Mouse (Mus musculus) cerebellum, adult 2 months (tissue): Measurements from ENCODE around the gene Kcng4. TPM values are rescaled to one million over a fixed set of nuclear protein-coding genes. Genes with fewer than 3 reads are reported as not detected.
A peak's percentile ranks its signal among the peaks of the same experiment; 100 is the strongest.

Experiments
- DNase-seq, 2 experiments: peaks; one replicate each; pipeline ENCODE4 v3.0.0; 2021
- H3K27ac ChIP-seq: fragments of 200-500 bp; 2 replicates; pipeline ENCODE4 v1.5.1; 2012; ENCODE audit warnings: low read length, control low read depth, inconsistent platforms; ENCODE audit not compliant: insufficient read depth
- H3K27me3 ChIP-seq: fragments of 200-500 bp; 2 replicates; pipeline ENCODE4 v1.6.1; 2012; ENCODE audit warnings: inconsistent platforms, mild to moderate bottlenecking, low read length, moderate library complexity; ENCODE audit not compliant: control insufficient read depth, insufficient read depth
- H3K4me1 ChIP-seq: fragments of 200-500 bp; 2 replicates; pipeline ENCODE4 v1.6.1; 2011; ENCODE audit warnings: low read length; ENCODE audit not compliant: control insufficient read depth, insufficient read depth
- H3K4me3 ChIP-seq: fragments of 200-500 bp; replicated peaks from 2 replicates; pipeline ENCODE3; 2011; ENCODE audit warnings: mild to moderate bottlenecking, low read depth, low read length, control low read depth; ENCODE audit not compliant: insufficient read depth
- CTCF ChIP-seq: fragments of 200-500 bp; IDR thresholded peaks from 2 replicates; pipeline ENCODE4 v1.5.1; 2011; ENCODE audit warnings: low read depth, mild to moderate bottlenecking, control low read depth, low read length, moderate library complexity, borderline replicate concordance; ENCODE audit not compliant: insufficient read depth
- POLR2A ChIP-seq: fragments of 200-500 bp; IDR thresholded peaks from 2 replicates; pipeline ENCODE4 v1.6.1; 2011; ENCODE audit warnings: low read length, control low read depth, borderline replicate concordance; ENCODE audit not compliant: insufficient read depth
- WGBS: fragments of 180-500 bp; shearing (Covaris S2); methylation state at CpG from one replicate; pipeline ENCODE4 v1.1.7; 2018; 5-methylcytosine and 5-hydroxymethylcytosine counted together
- polyA plus RNA-seq: library from polyadenylated mRNA; depleted of rRNA; stranded (reverse); fragments of >200 nt; gene quantifications from 2 replicates; pipeline ENCODE4 v1.2.3, GENCODE M21; 2012

Kcng4 gene
- polyA plus RNA-seq, 1 experiment = 92.6 TPM

GRCm38 (mm10) chr8:119604996-119605395, 30.5 kb downstream of the Kcng4 start, which contains the start of gene Taf1c:
Taf1c (minus strand) TSS chr8:119605222.
- Histone ChIP-seq H3K27me3 (no peaks in the 10 kb centered on the region), H3K4me1 (peaks cover 9% of the 10 kb centered on the region), H3K4me3 (peak within 1 kb of the TSS; percentile 88), H3K27ac (no peak within 1 kb of the TSS)
- peak; percentile 72 for TF ChIP-seq POLR2A
- TF ChIP-seq CTCF = peak; percentile 88
- DNase-seq = peak; percentile 90 to 95
- 0% methylated on average over 23 of the region's 23 CpGs for WGBS

DNA sequence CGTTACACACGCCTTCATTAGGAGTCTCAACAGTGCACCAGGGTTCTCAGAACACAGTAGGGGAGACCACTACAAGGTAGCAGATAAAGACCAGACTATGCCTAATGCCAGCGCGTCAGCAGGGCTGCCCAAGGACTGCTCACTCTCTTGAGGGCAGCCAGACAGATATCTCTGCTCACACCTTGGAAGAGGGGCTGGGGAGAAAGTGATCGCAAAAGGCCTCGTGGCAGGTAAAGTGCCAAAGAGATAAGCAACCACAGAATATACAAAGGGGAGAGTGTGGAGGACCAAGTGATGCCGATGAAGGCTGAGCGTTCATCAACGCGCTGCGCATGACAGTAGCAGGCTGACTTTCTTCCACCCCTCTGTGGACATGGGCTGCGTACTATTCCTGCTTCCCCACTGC, 31.1 kb downstream of the Kcng4 start:
- Histone ChIP-seq H3K27me3 (no peaks in the 10 kb centered on the region), H3K4me1 (peaks cover 9% of the 10 kb centered on the region), H3K27ac (no peak overlapping the region), H3K4me3 (peak overlapping the region; percentile 88)
- DNase-seq = no peak
- TF ChIP-seq CTCF (no peak), POLR2A (no peak)
- 30% methylated on average over 12 of the region's 12 CpGs for WGBS

- H3K4me3 ChIP-seq = peak overlapping the region; percentile 88
- TF ChIP-seq CTCF = no peak
- TF ChIP-seq POLR2A = no peak
- no peaks in the 10 kb centered on the region for H3K27me3 ChIP-seq
- DNase-seq = no peak
- no peak overlapping the region for H3K27ac ChIP-seq
- peaks cover 9% of the 10 kb centered on the region for H3K4me1 ChIP-seq
- 92% methylated on average over 4 of the region's 4 CpGs for WGBS
Observed at GRCm38 (mm10) chr8:119603771-119604170, 31.7 kb downstream of the Kcng4 start.

DNA sequence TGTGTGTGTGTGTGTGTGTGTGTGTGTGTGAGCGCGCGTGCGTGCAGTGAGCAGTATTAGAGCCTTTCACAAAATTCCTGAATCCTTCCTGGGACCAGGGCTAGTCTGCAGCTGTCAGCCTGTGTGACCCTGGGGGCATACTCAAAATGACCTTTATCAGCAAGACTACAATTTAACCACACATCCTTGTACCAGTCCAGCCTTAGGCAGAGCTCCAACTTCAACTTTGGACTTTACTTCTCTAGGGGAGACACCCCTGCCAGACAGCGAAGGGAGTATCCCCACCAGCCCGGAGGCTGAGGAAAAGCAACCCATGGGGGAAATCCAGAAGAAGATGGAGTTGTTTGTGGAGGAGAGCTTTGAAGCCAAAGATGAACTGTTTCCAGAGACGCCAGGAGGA, 44.0 kb downstream of the Kcng4 start:
- Histone ChIP-seq H3K4me3 (no peak overlapping the region), H3K27ac (no peak overlapping the region), H3K27me3 (no peaks in the 10 kb centered on the region), H3K4me1 (no peaks in the 10 kb centered on the region)
- DNase-seq = no peak
- WGBS = 81% methylated on average over 7 of the region's 7 CpGs
- TF ChIP-seq POLR2A (no peak), CTCF (no peak)

GRCm38 (mm10) chr8:119590348-119590747, 45.1 kb downstream of the Kcng4 start:
- WGBS = 81% methylated on average over 14 of the region's 14 CpGs
- Histone ChIP-seq H3K27ac (no peak overlapping the region), H3K4me3 (no peak overlapping the region), H3K4me1 (no peaks in the 10 kb centered on the region), H3K27me3 (no peaks in the 10 kb centered on the region)
- TF ChIP-seq POLR2A (no peak), CTCF (no peak)
- DNase-seq = no peak

DNA sequence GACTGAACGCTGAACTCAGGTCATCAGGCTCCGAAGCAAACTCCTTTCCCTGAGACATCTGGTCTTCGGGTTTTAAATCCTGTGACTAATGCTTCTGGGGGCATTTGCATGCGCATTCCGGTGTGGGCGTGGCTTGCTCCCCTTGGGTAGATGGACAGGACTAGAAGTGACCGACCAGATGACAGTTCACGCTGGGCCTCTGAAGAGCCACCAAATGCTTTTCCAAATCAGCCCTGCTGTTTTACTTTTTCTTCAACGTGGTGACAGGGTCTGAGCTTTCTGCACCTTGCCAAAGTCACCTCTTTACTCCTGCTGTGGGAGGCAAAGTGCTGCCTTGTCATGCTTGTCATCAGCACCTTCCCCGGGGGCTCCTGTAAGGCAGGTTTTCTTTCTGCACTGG, 46.6 kb downstream of the Kcng4 start:
- no peak overlapping the region for H3K27ac ChIP-seq
- no peak overlapping the region for H3K4me3 ChIP-seq
- TF ChIP-seq CTCF (no peak), POLR2A (no peak)
- no peak for DNase-seq
- WGBS = 16% methylated on average over 10 of the region's 10 CpGs
- no peaks in the 10 kb centered on the region for H3K27me3 ChIP-seq
- no peaks in the 10 kb centered on the region for H3K4me1 ChIP-seq

- no peak overlapping the region for H3K4me3 ChIP-seq
- no peaks in the 10 kb centered on the region for H3K27me3 ChIP-seq
- H3K27ac ChIP-seq = no peak overlapping the region
- no peaks in the 10 kb centered on the region for H3K4me1 ChIP-seq
- TF ChIP-seq POLR2A = no peak
- no peak for TF ChIP-seq CTCF
- no peak for DNase-seq
- 68% methylated on average over 4 of the region's 4 CpGs for WGBS
Observed at GRCm38 (mm10) chr8:119588321-119588720, 47.2 kb downstream of the Kcng4 start.

DNA sequence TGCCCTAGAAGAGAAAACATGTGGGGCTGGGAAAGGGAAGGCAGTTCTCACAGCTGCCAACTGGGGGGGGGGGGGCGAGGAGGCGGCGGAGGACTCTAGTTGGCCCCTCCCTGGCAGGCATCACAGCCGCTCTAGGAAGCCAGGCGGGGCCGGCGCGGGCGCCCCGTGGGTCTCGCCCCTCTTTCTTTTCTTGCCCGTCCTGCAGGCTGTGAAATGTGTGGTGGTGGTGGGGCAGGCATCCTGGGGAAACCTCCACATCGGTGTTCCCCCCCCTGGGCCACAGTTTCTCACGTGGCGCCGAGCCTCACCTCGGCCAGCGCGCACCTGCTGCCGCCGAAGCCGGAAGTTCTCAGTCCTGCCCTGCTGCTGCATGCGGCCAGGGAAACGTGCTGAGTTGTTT, 49.6 kb downstream of the Kcng4 start:
- H3K4me1 ChIP-seq = no peaks in the 10 kb centered on the region
- TF ChIP-seq POLR2A = no peak
- no peak for TF ChIP-seq CTCF
- no peaks in the 10 kb centered on the region for H3K27me3 ChIP-seq
- 13% methylated on average over 24 of the region's 24 CpGs for WGBS
- no peak for DNase-seq
- H3K4me3 ChIP-seq = no peak overlapping the region
- no peak overlapping the region for H3K27ac ChIP-seq
